Mouse (Mus musculus) lung, embryonic 16.5 days (tissue): ENCODE data around the gene Pank2. TPM values are rescaled to one million over a fixed set of nuclear protein-coding genes. Genes with fewer than 3 reads are reported as not detected.
"Not testable (repeated sequence)": the region's sequence is repeated elsewhere in the genome, so short reads cannot be mapped to it uniquely, and the experiment has no call there.

Source experiments
- ATAC-seq: fragments of 200-750 bp; cut with Nextera tagmentation; 2 replicates; pipeline ENCODE4 v1.8.0; 2017; ENCODE audit warnings: low read depth, mild to moderate bottlenecking, moderate library complexity
- H3K27ac ChIP-seq: fragments of 300-500 bp; sonication (generic); 2 replicates; pipeline ENCODE4 v1.5.1; 2014; ENCODE audit warnings: mild to moderate bottlenecking, control low read depth, low read length
- H3K27me3 ChIP-seq: fragments of 300-500 bp; sonication (generic); 2 replicates; pipeline ENCODE4 v1.6.1; 2014; ENCODE audit warnings: low read depth, low read length, mixed read lengths; ENCODE audit not compliant: control insufficient read depth, insufficient read depth
- H3K36me3 ChIP-seq: fragments of 300-500 bp; sonication (generic); 2 replicates; pipeline ENCODE4 v1.6.1; 2014; ENCODE audit warnings: low read length; ENCODE audit not compliant: control insufficient read depth, insufficient read depth
- H3K4me1 ChIP-seq: fragments of 300-500 bp; sonication (generic); replicated peaks from 2 replicates; pipeline ENCODE4 v1.6.1; 2014; ENCODE audit warnings: low read length, mixed read lengths; ENCODE audit not compliant: control insufficient read depth, insufficient read depth
- H3K4me2 ChIP-seq: fragments of 300-500 bp; sonication (generic); 2 replicates; pipeline ENCODE4 v1.6.1; 2014; ENCODE audit warnings: low read depth, low read length, control low read depth
- H3K4me3 ChIP-seq: fragments of 300-500 bp; sonication (generic); 2 replicates; pipeline ENCODE4 v1.5.1; 2014; ENCODE audit warnings: mild to moderate bottlenecking, low read length, control low read depth
- H3K9ac ChIP-seq: fragments of 300-500 bp; sonication (generic); 2 replicates; pipeline ENCODE4 v1.6.1; 2014; ENCODE audit warnings: low read length, control low read depth
- H3K9me3 ChIP-seq: fragments of 300-500 bp; sonication (generic); 2 replicates; pipeline ENCODE4 v1.6.1; 2016; ENCODE audit warnings: low read length; ENCODE audit not compliant: control insufficient read depth
- WGBS: fragments of 180-500 bp; shearing (Covaris S2); extraction: QIAGEN DNeasy Blood & Tissue Kit; methylation state at CpG from one replicate; pipeline ENCODE4 v1.1.7; 2014; 5-methylcytosine and 5-hydroxymethylcytosine counted together
- polyA plus RNA-seq: library from polyadenylated mRNA; unstranded; fragments of >200 nt; fragmentation: Nextera tagmentation; extraction: Ambion mirVana; gene quantifications from 2 replicates; pipeline ENCODE4 v1.2.1, GENCODE M21; 2015

Gene Pank2
- polyA plus RNA-seq, 1 experiment from 2014 or later, result 28.4 TPM

DNA sequence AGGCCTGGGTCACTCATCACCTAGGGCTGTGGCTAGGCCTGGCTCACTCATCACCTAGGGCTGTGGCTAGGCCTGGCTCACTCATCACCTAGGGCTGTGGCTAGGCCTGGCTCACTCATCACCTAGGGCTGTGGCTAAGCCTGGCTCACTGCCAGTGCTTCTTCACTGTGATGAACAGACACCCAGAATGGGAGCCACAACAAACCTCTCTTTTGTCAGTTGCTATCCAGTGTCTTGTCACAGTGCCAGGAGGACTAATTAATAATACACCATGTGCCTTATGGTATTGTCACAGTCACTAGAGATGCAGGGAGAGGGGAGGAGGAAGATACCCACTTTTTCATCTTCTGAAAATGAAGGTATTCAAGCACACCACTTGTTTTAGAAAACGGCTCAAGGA is 42.9 kb downstream of the Pank2 start:
- not testable (repeated sequence) for H3K4me3 ChIP-seq, H3K9ac ChIP-seq, ATAC-seq, H3K27ac ChIP-seq, H3K36me3 ChIP-seq, H3K4me1 ChIP-seq, H3K9me3 ChIP-seq, H3K27me3 ChIP-seq, H3K4me2 ChIP-seq
- WGBS, result 70% methylated on average over 1 of the region's 1 CpGs

DNA sequence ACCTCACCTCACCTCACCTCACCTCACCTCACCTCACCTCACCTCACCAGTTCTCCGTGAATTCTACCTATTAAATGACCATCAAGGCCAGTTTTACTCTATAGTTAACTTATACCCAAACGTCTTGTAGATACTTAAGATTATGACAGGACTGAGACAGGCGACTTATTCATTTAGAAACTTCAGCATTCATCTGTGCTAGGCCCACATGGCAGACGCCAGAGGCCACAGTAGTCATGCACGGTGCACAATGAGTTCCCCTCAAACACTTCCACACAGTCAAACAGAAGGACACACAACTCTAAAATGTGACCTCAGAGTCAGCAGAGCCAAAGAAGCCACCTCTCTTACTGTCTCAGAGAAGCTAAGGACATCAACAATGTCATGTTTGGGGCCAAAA is 45.1 kb downstream of the Pank2 start:
- no peaks in the 10 kb centered on the region for H3K27me3 ChIP-seq
- no peak overlapping the region for H3K4me3 ChIP-seq
- peaks cover 4% of the 10 kb centered on the region; the same call in 1 of the 2 replicates for H3K36me3 ChIP-seq
- no peak overlapping the region for H3K27ac ChIP-seq
- no peaks in the 10 kb centered on the region for H3K4me1 ChIP-seq
- no peak overlapping the region for H3K4me2 ChIP-seq
- H3K9ac ChIP-seq, result no peak overlapping the region
- no peak for ATAC-seq
- WGBS, result 84% methylated on average over 5 of the region's 5 CpGs
- H3K9me3 ChIP-seq, result no peaks in the 10 kb centered on the region

DNA sequence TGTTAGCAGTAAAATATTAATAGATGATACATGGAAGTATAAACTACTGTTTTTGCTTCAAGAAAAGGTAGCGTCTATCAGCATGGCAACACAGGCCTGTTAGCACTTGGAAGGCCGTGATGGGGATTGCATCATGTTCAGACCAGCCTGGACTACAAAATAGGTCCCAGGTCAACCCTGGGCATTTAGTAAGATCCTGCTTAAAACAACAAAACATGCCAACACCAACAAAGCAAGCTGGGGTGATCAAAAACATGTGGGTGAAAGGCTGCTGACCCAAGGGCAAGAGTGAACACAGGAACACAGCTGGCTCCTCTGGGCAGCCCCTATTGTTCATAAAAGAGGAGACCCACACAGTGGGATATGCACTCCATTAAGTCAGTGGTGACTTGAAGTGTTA is 45.5 kb downstream of the Pank2 start:
- WGBS, result 78% methylated on average over 2 of the region's 2 CpGs
- ATAC-seq, result no peak
- Histone ChIP-seq H3K4me2 (no peak overlapping the region), H3K9ac (no peak overlapping the region), H3K9me3 (no peaks in the 10 kb centered on the region), H3K4me3 (no peak overlapping the region), H3K27me3 (no peaks in the 10 kb centered on the region), H3K4me1 (no peaks in the 10 kb centered on the region), H3K27ac (no peak overlapping the region), H3K36me3 (peaks cover 4% of the 10 kb centered on the region; the same call in 1 of the 2 replicates)

GRCm38 (mm10) chr2:131309296-131309695 is 47.0 kb downstream of the Pank2 start:
- no peak for ATAC-seq
- WGBS, result 55% methylated on average over 6 of the region's 6 CpGs
- Histone ChIP-seq H3K27ac (no peak overlapping the region), H3K36me3 (no peaks in the 10 kb centered on the region), H3K9ac (no peak overlapping the region), H3K4me3 (no peak overlapping the region), H3K4me1 (no peaks in the 10 kb centered on the region), H3K9me3 (no peaks in the 10 kb centered on the region), H3K27me3 (no peaks in the 10 kb centered on the region), H3K4me2 (no peak overlapping the region)

DNA sequence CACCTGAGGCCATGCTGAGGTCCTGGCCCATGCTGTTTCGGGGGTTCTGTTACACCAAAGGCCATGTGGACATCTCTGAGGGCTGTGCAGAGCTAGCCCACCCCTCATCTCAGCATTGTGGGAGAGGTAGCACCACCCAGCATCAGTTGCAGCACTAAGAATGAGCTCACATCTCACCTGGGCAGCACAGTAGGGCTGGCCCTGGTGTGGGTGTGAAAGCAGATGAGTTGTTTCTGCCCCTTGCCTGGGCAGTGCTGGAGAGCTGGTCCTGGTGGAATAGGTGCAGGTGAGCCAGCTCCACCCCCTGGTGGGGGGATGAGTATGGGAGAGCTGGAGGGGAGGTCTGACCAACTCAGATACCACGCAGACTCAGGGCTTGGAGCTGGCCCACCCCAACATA is 53.9 kb downstream of the Pank2 start:
- Histone ChIP-seq H3K4me2 (no peak overlapping the region), H3K27me3 (no peaks in the 10 kb centered on the region), H3K4me1 (0 out of 2 replicates have a peak, but pooled peaks cover 2% of the 10 kb centered on the region), H3K27ac (no peak overlapping the region), H3K36me3 (no peaks in the 10 kb centered on the region), H3K4me3 (no peak overlapping the region), H3K9ac (no peak overlapping the region), H3K9me3 (no peaks in the 10 kb centered on the region; the same call in 1 of the 2 replicates)
- 65% methylated on average over 2 of the region's 2 CpGs for WGBS
- no peak for ATAC-seq

DNA sequence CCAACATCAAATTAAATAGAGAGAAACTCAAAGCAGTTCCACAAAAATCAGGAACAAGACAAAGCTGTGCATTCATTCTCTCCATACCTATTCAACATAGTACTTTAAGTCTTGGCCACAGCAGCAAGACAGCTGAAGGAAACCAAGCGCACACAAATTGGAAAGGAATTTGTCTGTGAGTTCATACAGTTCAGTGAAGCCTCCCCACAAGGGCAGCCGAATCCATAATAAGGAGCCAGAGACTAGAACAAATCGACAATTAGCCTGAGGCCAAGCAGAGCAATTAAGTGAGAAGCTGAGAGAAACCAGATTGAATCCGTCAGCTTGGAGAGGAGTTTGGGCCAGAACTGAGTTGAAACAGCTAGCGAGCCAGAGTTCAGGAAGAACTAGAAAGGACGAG is 57.1 kb downstream of the Pank2 start:
- 0 out of 2 replicates have a peak, but pooled peaks cover 4% of the 10 kb centered on the region for H3K4me1 ChIP-seq
- no peak overlapping the region for H3K9ac ChIP-seq
- no peaks in the 10 kb centered on the region for H3K27me3 ChIP-seq
- H3K4me2 ChIP-seq, result no peak overlapping the region
- H3K9me3 ChIP-seq, result no peaks in the 10 kb centered on the region; the same call in 1 of the 2 replicates
- H3K36me3 ChIP-seq, result no peaks in the 10 kb centered on the region
- ATAC-seq, result no peak
- WGBS, result 82% methylated on average over 6 of the region's 6 CpGs
- no peak overlapping the region for H3K4me3 ChIP-seq
- H3K27ac ChIP-seq, result no peak overlapping the region

- WGBS, result 24% methylated on average over 3 of the region's 3 CpGs
- H3K27me3 ChIP-seq, H3K9me3 ChIP-seq, H3K36me3 ChIP-seq, H3K4me1 ChIP-seq, H3K4me3 ChIP-seq, H3K9ac ChIP-seq: not testable (repeated sequence)
- peak overlapping the region; percentile 52 for H3K27ac ChIP-seq
- 0 out of 2 replicates have a peak overlapping the region, but pooled peaks have one; percentile 7 for H3K4me2 ChIP-seq
- ATAC-seq, result peak; percentile 84
Measured at GRCm38 (mm10) chr2:131321192-131321591, 58.9 kb downstream of the Pank2 start.

DNA sequence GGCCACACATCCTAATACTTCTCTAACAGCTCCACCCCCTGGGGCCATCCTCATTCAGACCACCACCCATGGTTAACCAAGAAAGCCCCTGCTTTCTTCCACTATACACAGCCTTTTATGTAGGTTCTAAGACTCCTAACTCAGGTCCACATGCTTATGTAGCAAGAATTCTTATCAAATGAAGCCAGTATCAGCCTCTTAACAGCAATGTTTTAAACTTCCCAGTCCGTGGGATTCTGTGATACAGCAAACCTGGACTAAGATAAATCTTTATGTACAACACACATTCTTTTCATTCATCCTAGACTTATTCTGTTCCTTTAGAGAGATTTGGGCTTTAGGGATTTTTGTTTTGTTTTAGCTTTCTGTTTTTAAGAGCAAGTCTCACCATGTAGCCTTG is 61.4 kb downstream of the Pank2 start:
- WGBS, result 56% methylated on average over 1 of the region's 1 CpGs
- H3K27ac ChIP-seq, result no peak overlapping the region
- H3K4me2 ChIP-seq, result no peak overlapping the region
- H3K9me3 ChIP-seq, result no peaks in the 10 kb centered on the region
- 0 out of 2 replicates have a peak, but pooled peaks cover 4% of the 10 kb centered on the region for H3K4me1 ChIP-seq
- no peak for ATAC-seq
- H3K4me3 ChIP-seq, result no peak overlapping the region
- H3K27me3 ChIP-seq, result no peaks in the 10 kb centered on the region
- H3K9ac ChIP-seq, result no peak overlapping the region
- no peaks in the 10 kb centered on the region for H3K36me3 ChIP-seq

GRCm38 (mm10) chr2:131326044-131326443 is 63.7 kb downstream of the Pank2 start:
- H3K27me3 ChIP-seq, result no peaks in the 10 kb centered on the region
- no peaks in the 10 kb centered on the region for H3K9me3 ChIP-seq
- no peak overlapping the region for H3K4me2 ChIP-seq
- H3K27ac ChIP-seq, result no peak overlapping the region
- no peak overlapping the region for H3K9ac ChIP-seq
- H3K4me3 ChIP-seq, result no peak overlapping the region
- H3K36me3 ChIP-seq, result no peaks in the 10 kb centered on the region
- ATAC-seq, result no peak
- 0 out of 2 replicates have a peak, but pooled peaks cover 4% of the 10 kb centered on the region for H3K4me1 ChIP-seq
- 37% methylated on average over 3 of the region's 3 CpGs for WGBS

GRCm38 (mm10) chr2:131328981-131329380 is 66.7 kb downstream of the Pank2 start:
- WGBS, result 96% methylated on average over 1 of the region's 1 CpGs
- no peak for ATAC-seq
- no peak overlapping the region for H3K4me2 ChIP-seq
- no peaks in the 10 kb centered on the region for H3K27me3 ChIP-seq
- H3K9me3 ChIP-seq, result no peaks in the 10 kb centered on the region
- no peak overlapping the region for H3K4me3 ChIP-seq
- no peaks in the 10 kb centered on the region for H3K36me3 ChIP-seq
- H3K9ac ChIP-seq, result no peak overlapping the region
- no peak overlapping the region for H3K27ac ChIP-seq
- no peaks in the 10 kb centered on the region for H3K4me1 ChIP-seq
